Mouse (Mus musculus): ENCODE measurements around the gene Slc25a26. TPM values are rescaled to one million over a fixed set of nuclear protein-coding genes. Genes with fewer than 3 reads are reported as not detected.

Slc25a26 gene
- polyA plus RNA-seq, 1 experiment from 2014 or later: 8.8 TPM

GRCm38 (mm10) chr6:94613235-94613895 lies 113.2 kb downstream of the Slc25a26 start:
- ATAC-seq (ENCODE audit: low FRiP score, low read depth): no peak

GRCm38 (mm10) chr6:94614346-94614745 lies 114.2 kb downstream of the Slc25a26 start:
- no peak overlapping the region for H3K9ac ChIP-seq (replicated peaks)
- 92% methylated on average over 6 of the region's 6 CpGs for WGBS
- no peaks in the 10 kb centered on the region for H3K27me3 ChIP-seq
- no peaks in the 10 kb centered on the region for H3K9me3 ChIP-seq
- H3K4me1 ChIP-seq: peaks cover 4% of the 10 kb centered on the region; the same call in 1 of the 2 replicates
- H3K36me3 ChIP-seq: peaks cover 91% of the 10 kb centered on the region
- no peak for ATAC-seq (ENCODE audit: low FRiP score, low read depth)
- no peak overlapping the region for H3K4me3 ChIP-seq
- H3K4me2 ChIP-seq (replicated peaks): no peak overlapping the region
- no peak overlapping the region for H3K27ac ChIP-seq (replicated peaks)

More at GRCm38 (mm10) chr6:94613235-94613895, 113.2 kb downstream of the Slc25a26 start:
- H3K4me3 ChIP-seq: no peak overlapping the region
- peaks cover 4% of the 10 kb centered on the region; the same call in 1 of the 2 replicates for H3K4me1 ChIP-seq
- H3K4me2 ChIP-seq (replicated peaks): no peak overlapping the region
- no peaks in the 10 kb centered on the region for H3K9me3 ChIP-seq
- H3K27me3 ChIP-seq: no peaks in the 10 kb centered on the region
- no peak overlapping the region for H3K27ac ChIP-seq (replicated peaks)
- peaks cover 91% of the 10 kb centered on the region for H3K36me3 ChIP-seq
- WGBS: 76% methylated on average over 6 of the region's 6 CpGs
- no peak overlapping the region for H3K9ac ChIP-seq (replicated peaks)

- Histone ChIP-seq H3K4me2 (replicated peaks) (no peak overlapping the region), H3K9me3 (no peaks in the 10 kb centered on the region), H3K4me1 (peaks cover 4% of the 10 kb centered on the region; the same call in 1 of the 2 replicates), H3K4me3 (no peak overlapping the region), H3K27me3 (no peaks in the 10 kb centered on the region), H3K9ac (replicated peaks) (no peak overlapping the region), H3K27ac (replicated peaks) (no peak overlapping the region), H3K36me3 (peaks cover 91% of the 10 kb centered on the region)
- WGBS: 88% methylated on average over 4 of the region's 4 CpGs
- ATAC-seq (ENCODE audit: low FRiP score, low read depth): no peak
These were observed 115.8 kb downstream of the Slc25a26 start for GRCm38 (mm10) chr6:94615936-94616335.

GRCm38 (mm10) chr6:94618671-94619070 lies 118.5 kb downstream of the Slc25a26 start:
- H3K27ac ChIP-seq (replicated peaks): no peak overlapping the region
- no peak overlapping the region for H3K4me3 ChIP-seq
- H3K4me1 ChIP-seq: peaks cover 4% of the 10 kb centered on the region; the same call in 1 of the 2 replicates
- WGBS: 87% methylated on average over 5 of the region's 5 CpGs
- 0 out of 2 replicates have a peak overlapping the region, but pooled peaks have one; percentile 2 for H3K9ac ChIP-seq (replicated peaks)
- H3K4me2 ChIP-seq (replicated peaks): no peak overlapping the region
- H3K27me3 ChIP-seq: no peaks in the 10 kb centered on the region
- ATAC-seq (ENCODE audit: low FRiP score, low read depth): no peak
- H3K36me3 ChIP-seq: peaks cover 92% of the 10 kb centered on the region
- H3K9me3 ChIP-seq: no peaks in the 10 kb centered on the region

GRCm38 (mm10) chr6:94620287-94620686 lies 120.2 kb downstream of the Slc25a26 start:
- H3K9me3 ChIP-seq: no peaks in the 10 kb centered on the region
- no peak for ATAC-seq (ENCODE audit: low FRiP score, low read depth)
- H3K4me3 ChIP-seq: no peak overlapping the region
- peaks cover 4% of the 10 kb centered on the region; the same call in 1 of the 2 replicates for H3K4me1 ChIP-seq
- H3K4me2 ChIP-seq (replicated peaks): no peak overlapping the region
- peaks cover 97% of the 10 kb centered on the region for H3K36me3 ChIP-seq
- no peak overlapping the region for H3K9ac ChIP-seq (replicated peaks)
- no peaks in the 10 kb centered on the region for H3K27me3 ChIP-seq
- no peak overlapping the region for H3K27ac ChIP-seq (replicated peaks)
- WGBS: 76% methylated on average over 6 of the region's 6 CpGs

GRCm38 (mm10) chr6:94620801-94621301 lies 120.7 kb downstream of the Slc25a26 start:
- H3K4me3 ChIP-seq: no peak overlapping the region
- H3K9me3 ChIP-seq: no peaks in the 10 kb centered on the region
- no peak overlapping the region for H3K4me2 ChIP-seq (replicated peaks)
- no peak overlapping the region for H3K27ac ChIP-seq (replicated peaks)
- WGBS: 86% methylated on average over 9 of the region's 9 CpGs
- ATAC-seq (ENCODE audit: low FRiP score, low read depth): no peak
- H3K27me3 ChIP-seq: no peaks in the 10 kb centered on the region
- H3K4me1 ChIP-seq: peaks cover 4% of the 10 kb centered on the region; the same call in 1 of the 2 replicates
- no peak overlapping the region for H3K9ac ChIP-seq (replicated peaks)
- peaks cover 93% of the 10 kb centered on the region for H3K36me3 ChIP-seq

GRCm38 (mm10) chr6:94622983-94623382 lies 122.9 kb downstream of the Slc25a26 start:
- peak; percentile 61; the same call in 1 of the 2 replicates for ATAC-seq (ENCODE audit: low FRiP score, low read depth)
- no peaks in the 10 kb centered on the region for H3K27me3 ChIP-seq
- peaks cover 84% of the 10 kb centered on the region for H3K36me3 ChIP-seq
- WGBS: 81% methylated on average over 4 of the region's 4 CpGs
- no peak overlapping the region for H3K9ac ChIP-seq (replicated peaks)
- no peak overlapping the region for H3K4me2 ChIP-seq (replicated peaks)
- no peak overlapping the region for H3K27ac ChIP-seq (replicated peaks)
- peaks cover 7% of the 10 kb centered on the region for H3K4me1 ChIP-seq
- H3K9me3 ChIP-seq: no peaks in the 10 kb centered on the region
- no peak overlapping the region for H3K4me3 ChIP-seq

- H3K36me3 ChIP-seq: peaks cover 70% of the 10 kb centered on the region
- no peak for ATAC-seq (ENCODE audit: low FRiP score, low read depth)
These were observed 124.4 kb downstream of the Slc25a26 start for GRCm38 (mm10) chr6:94624543-94624942.

GRCm38 (mm10) chr6:94625896-94626295 lies 125.8 kb downstream of the Slc25a26 start:
- Histone ChIP-seq H3K4me2 (replicated peaks) (no peak overlapping the region), H3K27ac (replicated peaks) (no peak overlapping the region), H3K9me3 (no peaks in the 10 kb centered on the region), H3K27me3 (no peaks in the 10 kb centered on the region), H3K4me3 (no peak overlapping the region), H3K4me1 (peaks cover 36% of the 10 kb centered on the region), H3K36me3 (peaks cover 57% of the 10 kb centered on the region), H3K9ac (replicated peaks) (no peak overlapping the region)
- whole genome bisulfite sequencing: 92% methylated on average over 5 of the region's 5 CpGs
- ATAC-seq (ENCODE audit: low FRiP score, low read depth): no peak

More at GRCm38 (mm10) chr6:94624543-94624942, 124.4 kb downstream of the Slc25a26 start:
- H3K9me3 ChIP-seq: no peaks in the 10 kb centered on the region
- WGBS: 92% methylated on average over 5 of the region's 5 CpGs
- no peak overlapping the region for H3K4me2 ChIP-seq (replicated peaks)
- H3K27ac ChIP-seq (replicated peaks): no peak overlapping the region
- no peak overlapping the region for H3K4me3 ChIP-seq
- peaks cover 22% of the 10 kb centered on the region for H3K4me1 ChIP-seq
- H3K9ac ChIP-seq (replicated peaks): no peak overlapping the region
- H3K27me3 ChIP-seq: no peaks in the 10 kb centered on the region

GRCm38 (mm10) chr6:94626807-94627206 lies 126.7 kb downstream of the Slc25a26 start:
- peaks cover 48% of the 10 kb centered on the region for H3K36me3 ChIP-seq
- no peak for ATAC-seq (ENCODE audit: low FRiP score, low read depth)
- no peak overlapping the region for H3K4me3 ChIP-seq
- no peaks in the 10 kb centered on the region for H3K27me3 ChIP-seq
- no peak overlapping the region for H3K9ac ChIP-seq (replicated peaks)
- peaks cover 45% of the 10 kb centered on the region for H3K4me1 ChIP-seq
- H3K27ac ChIP-seq (replicated peaks): no peak overlapping the region
- H3K4me2 ChIP-seq (replicated peaks): no peak overlapping the region
- WGBS: 68% methylated on average over 2 of the region's 2 CpGs
- no peaks in the 10 kb centered on the region for H3K9me3 ChIP-seq

- H3K9me3 ChIP-seq: no peaks in the 10 kb centered on the region
- H3K4me1 ChIP-seq: peaks cover 55% of the 10 kb centered on the region
- no peak overlapping the region for H3K4me2 ChIP-seq (replicated peaks)
- WGBS: 64% methylated on average over 15 of the region's 15 CpGs
- no peak overlapping the region for H3K27ac ChIP-seq (replicated peaks)
- ATAC-seq (ENCODE audit: low FRiP score, low read depth): no peak
- H3K9ac ChIP-seq (replicated peaks): no peak overlapping the region
- H3K4me3 ChIP-seq: no peak overlapping the region
- H3K36me3 ChIP-seq: peaks cover 36% of the 10 kb centered on the region
- no peaks in the 10 kb centered on the region for H3K27me3 ChIP-seq
These were observed 127.8 kb downstream of the Slc25a26 start for GRCm38 (mm10) chr6:94627714-94628595.

GRCm38 (mm10) chr6:94628787-94629186 lies 128.7 kb downstream of the Slc25a26 start:
- Histone ChIP-seq H3K9ac (replicated peaks) (no peak overlapping the region), H3K27ac (replicated peaks) (no peak overlapping the region), H3K4me2 (replicated peaks) (no peak overlapping the region), H3K36me3 (peaks cover 30% of the 10 kb centered on the region), H3K4me3 (no peak overlapping the region), H3K27me3 (no peaks in the 10 kb centered on the region), H3K4me1 (peaks cover 55% of the 10 kb centered on the region), H3K9me3 (no peaks in the 10 kb centered on the region)
- no peak for ATAC-seq (ENCODE audit: low FRiP score, low read depth)
- 77% methylated on average over 6 of the region's 6 CpGs for WGBS

Data from midbrain, embryonic 12.5 days (tissue).